Mouse (Mus musculus): ENCODE measurements around the gene Cited2.

Gene Cited2

GRCm38 (mm10) chr10:17774366-17774765 is 51.3 kb downstream of the Cited2 start:
- intact Hi-C loops (cut with DNase I): no loop called here

GRCm38 (mm10) chr10:17775079-17775478 is 52.1 kb downstream of the Cited2 start:
- intact Hi-C loops (cut with DNase I): no loop called here

Measured in adrenal gland (tissue).